Mouse (Mus musculus): ENCODE measurements at regions not wholly inside any gene's neighbourhood (a gene's known extent, or its start where the extent isn't known, plus 50 kb on each side); places are given as distances from the start of the nearest gene placed in this dataset.

DNA sequence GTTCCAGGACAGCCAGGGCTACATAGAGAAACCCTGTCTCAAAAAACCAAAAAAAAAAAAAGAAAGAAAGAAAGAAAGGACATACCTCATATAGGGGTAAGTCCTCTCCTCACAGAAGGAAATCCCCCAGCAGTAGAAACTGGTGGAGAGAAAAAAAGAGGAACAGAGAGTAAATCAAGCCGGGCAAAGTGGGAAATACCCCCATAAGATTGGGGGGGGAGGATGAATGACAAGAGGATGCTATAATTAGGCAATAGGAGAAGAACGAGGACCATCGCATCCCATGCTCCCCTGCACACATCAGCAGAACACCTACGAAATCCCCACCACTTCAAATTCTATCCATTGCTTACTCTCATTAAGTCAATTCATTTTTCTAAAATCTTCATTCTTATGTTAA lies 211.1 kb upstream of the Jarid2 start:
- no peak for TF ChIP-seq CTCF (IDR thresholded peaks at IDR 0.05; ENCODE audit: extremely low read depth, insufficient read length, insufficient replicate concordance, low read depth, low read length)
- TF ChIP-seq POLR2A (IDR thresholded peaks at IDR 0.05; ENCODE audit: low read depth, low read length), result no peak

Data from small intestine, adult 2 months (tissue).